Mouse (Mus musculus) forebrain, embryonic 11.5 days (tissue): ENCODE measurements around the gene Hcn1. TPM values are rescaled to one million over a fixed set of nuclear protein-coding genes. Genes with fewer than 3 reads are reported as not detected.
"Not testable (repeated sequence)": the region's sequence is repeated elsewhere in the genome, so short reads cannot be mapped to it uniquely, and the experiment has no call there.

Experiments used
- ATAC-seq: fragments of 200-750 bp; cut with Nextera tagmentation; replicated peaks from 2 replicates; pipeline ENCODE4 v1.8.0; 2017; ENCODE audit warnings: moderate TSS enrichment; ENCODE audit not compliant: low FRiP score
- DNase-seq: peaks from one replicate; pipeline ENCODE4 v3.0.0-alpha.2; 2017; ENCODE audit warnings: low spot score
- H3K27ac ChIP-seq: fragments of 300-500 bp; sonication (generic); 2 replicates; pipeline ENCODE4 v1.5.1; 2014; ENCODE audit warnings: low read depth, low read length
- H3K27me3 ChIP-seq: fragments of 300-500 bp; sonication (generic); 2 replicates; pipeline ENCODE4 v1.6.1; 2014; ENCODE audit warnings: mild to moderate bottlenecking, low read length, mixed read lengths; ENCODE audit not compliant: control insufficient read depth, insufficient read depth
- H3K36me3 ChIP-seq: fragments of 300-500 bp; sonication (generic); 2 replicates; pipeline ENCODE4 v1.6.1; 2014; ENCODE audit warnings: mild to moderate bottlenecking, low read length, moderate library complexity, mixed read lengths; ENCODE audit not compliant: control insufficient read depth, insufficient read depth
- H3K4me1 ChIP-seq: fragments of 300-500 bp; sonication (generic); replicated peaks from 2 replicates; pipeline ENCODE4 v1.6.1; 2014; ENCODE audit warnings: low read length, mixed read lengths; ENCODE audit not compliant: control insufficient read depth, insufficient read depth
- H3K4me2 ChIP-seq: fragments of 300-500 bp; sonication (generic); 2 replicates; pipeline ENCODE4 v1.6.1; 2014; ENCODE audit warnings: low read depth, mild to moderate bottlenecking, low read length, moderate library complexity, mixed read lengths; ENCODE audit not compliant: severe bottlenecking
- H3K4me3 ChIP-seq: fragments of 300-500 bp; sonication (generic); 2 replicates; pipeline ENCODE4 v1.5.1; 2014; ENCODE audit warnings: low read depth, low read length
- H3K9ac ChIP-seq: fragments of 300-500 bp; sonication (generic); 2 replicates; pipeline ENCODE4 v1.6.1; 2014; ENCODE audit warnings: low read length
- H3K9me3 ChIP-seq: fragments of 300-500 bp; sonication (generic); 2 replicates; pipeline ENCODE4 v1.6.1; 2016; ENCODE audit warnings: low read length, mixed read lengths; ENCODE audit not compliant: control insufficient read depth
- WGBS: fragments of 180-500 bp; shearing (Covaris S2); extraction: QIAGEN DNeasy Blood & Tissue Kit; methylation state at CpG from one replicate; pipeline ENCODE4 v1.1.7; 2014; 5-methylcytosine and 5-hydroxymethylcytosine counted together
- polyA plus RNA-seq: library from polyadenylated mRNA; unstranded; fragments of >200 nt; fragmentation: Nextera tagmentation; extraction: Ambion mirVana; gene quantifications from 2 replicates; pipeline ENCODE4 v1.2.1, GENCODE M21; 2014

The Hcn1 gene
- polyA plus RNA-seq, 1 experiment from 2014 or later: 0.07 TPM

- H3K4me1 ChIP-seq: no peaks in the 10 kb centered on the region
- DNase-seq (no peak), ATAC-seq (no peak)
- H3K36me3 ChIP-seq: no peaks in the 10 kb centered on the region
- no peaks in the 10 kb centered on the region for H3K9me3 ChIP-seq
- no peaks in the 10 kb centered on the region for H3K27me3 ChIP-seq
- H3K4me3 ChIP-seq: no peak overlapping the region
- 62% methylated on average over 2 of the region's 2 CpGs for WGBS
- no peak overlapping the region for H3K9ac ChIP-seq
- H3K4me2 ChIP-seq: no peak overlapping the region
- H3K27ac ChIP-seq: no peak overlapping the region
Observed at GRCm38 (mm10) chr13:117984339-117984738, 382.2 kb downstream of the Hcn1 start.

GRCm38 (mm10) chr13:117999767-118000488 is 397.8 kb downstream of the Hcn1 start:
- H3K4me3 ChIP-seq: no peak overlapping the region
- whole genome bisulfite sequencing: 89% methylated on average over 2 of the region's 2 CpGs
- no peak overlapping the region for H3K4me2 ChIP-seq
- H3K36me3 ChIP-seq: no peaks in the 10 kb centered on the region
- no peak for DNase-seq
- H3K27me3 ChIP-seq: no peaks in the 10 kb centered on the region
- no peaks in the 10 kb centered on the region for H3K4me1 ChIP-seq
- H3K9me3 ChIP-seq: no peaks in the 10 kb centered on the region
- no peak overlapping the region for H3K27ac ChIP-seq
- ATAC-seq: no peak
- H3K9ac ChIP-seq: no peak overlapping the region

- no peak overlapping the region for H3K27ac ChIP-seq
- no peak overlapping the region for H3K9ac ChIP-seq
- no peak overlapping the region for H3K4me3 ChIP-seq
- H3K27me3 ChIP-seq: no peaks in the 10 kb centered on the region
- H3K9me3 ChIP-seq: no peaks in the 10 kb centered on the region
- H3K36me3 ChIP-seq: no peaks in the 10 kb centered on the region
- no peaks in the 10 kb centered on the region for H3K4me1 ChIP-seq
- DNase-seq (no peak), ATAC-seq (no peak)
- no peak overlapping the region for H3K4me2 ChIP-seq
- WGBS: 83% methylated on average over 2 of the region's 2 CpGs
Observed at GRCm38 (mm10) chr13:118000538-118000937, 398.4 kb downstream of the Hcn1 start.

- H3K4me2 ChIP-seq: no peak overlapping the region
- no peak overlapping the region for H3K4me3 ChIP-seq
- WGBS: 89% methylated on average over 1 of the region's 1 CpGs
- no peak for DNase-seq
- H3K9ac ChIP-seq: no peak overlapping the region
- ATAC-seq: no peak
- no peak overlapping the region for H3K27ac ChIP-seq
- no peaks in the 10 kb centered on the region for H3K9me3 ChIP-seq
- no peaks in the 10 kb centered on the region for H3K27me3 ChIP-seq
- no peaks in the 10 kb centered on the region for H3K36me3 ChIP-seq
- H3K4me1 ChIP-seq: no peaks in the 10 kb centered on the region
Observed at GRCm38 (mm10) chr13:118021176-118021575, 419.1 kb downstream of the Hcn1 start.

GRCm38 (mm10) chr13:118022891-118023290 is 420.8 kb downstream of the Hcn1 start:
- not testable (repeated sequence) for ATAC-seq, H3K9ac ChIP-seq, H3K4me2 ChIP-seq, H3K9me3 ChIP-seq, H3K27me3 ChIP-seq, H3K36me3 ChIP-seq, H3K27ac ChIP-seq, H3K4me3 ChIP-seq, H3K4me1 ChIP-seq, DNase-seq

GRCm38 (mm10) chr13:118023381-118023780 is 421.3 kb downstream of the Hcn1 start:
- Histone ChIP-seq H3K27me3 (no peaks in the 10 kb centered on the region), H3K36me3 (no peaks in the 10 kb centered on the region), H3K9me3 (no peaks in the 10 kb centered on the region), H3K9ac (no peak overlapping the region), H3K4me2 (no peak overlapping the region), H3K27ac (no peak overlapping the region), H3K4me1 (no peaks in the 10 kb centered on the region), H3K4me3 (no peak overlapping the region)
- no peak for ATAC-seq
- WGBS: 90% methylated on average over 5 of the region's 5 CpGs
- no peak for DNase-seq

- Histone ChIP-seq H3K36me3 (no peaks in the 10 kb centered on the region), H3K27me3 (no peaks in the 10 kb centered on the region), H3K4me3 (no peak overlapping the region), H3K9ac (no peak overlapping the region), H3K9me3 (no peaks in the 10 kb centered on the region), H3K27ac (no peak overlapping the region), H3K4me2 (no peak overlapping the region), H3K4me1 (no peaks in the 10 kb centered on the region)
- DNase-seq (no peak), ATAC-seq (no peak; the same call in 1 of the 2 replicates)
- WGBS: 91% methylated on average over 2 of the region's 2 CpGs
Observed at GRCm38 (mm10) chr13:118026510-118026909, 424.4 kb downstream of the Hcn1 start.

- no peak overlapping the region for H3K4me3 ChIP-seq
- DNase-seq (no peak), ATAC-seq (no peak)
- no peaks in the 10 kb centered on the region for H3K36me3 ChIP-seq
- H3K27me3 ChIP-seq: no peaks in the 10 kb centered on the region
- no peak overlapping the region for H3K27ac ChIP-seq
- no peak overlapping the region for H3K4me2 ChIP-seq
- H3K9ac ChIP-seq: no peak overlapping the region
- WGBS: 68% methylated on average over 3 of the region's 3 CpGs
- H3K4me1 ChIP-seq: no peaks in the 10 kb centered on the region
- no peaks in the 10 kb centered on the region for H3K9me3 ChIP-seq
Observed at GRCm38 (mm10) chr13:118027868-118028267, 425.7 kb downstream of the Hcn1 start.

GRCm38 (mm10) chr13:118028662-118029061 is 426.5 kb downstream of the Hcn1 start:
- no peak overlapping the region for H3K27ac ChIP-seq
- ATAC-seq (no peak), DNase-seq (no peak)
- no peaks in the 10 kb centered on the region for H3K27me3 ChIP-seq
- H3K36me3 ChIP-seq: no peaks in the 10 kb centered on the region
- H3K4me2 ChIP-seq: no peak overlapping the region
- 78% methylated on average over 4 of the region's 4 CpGs for WGBS
- no peak overlapping the region for H3K9ac ChIP-seq
- no peak overlapping the region for H3K4me3 ChIP-seq
- H3K9me3 ChIP-seq: no peaks in the 10 kb centered on the region
- H3K4me1 ChIP-seq: no peaks in the 10 kb centered on the region
